Mouse (Mus musculus) embryonic fibroblast, embryonic 13.5 days (primary cell): Measurements from ENCODE around the gene C2cd4d.

Experiments used
- CTCF ChIP-seq: IDR thresholded peaks from 2 replicates; pipeline ENCODE4 v1.5.1; 2011; ENCODE audit warnings: mild to moderate bottlenecking, control low read depth, low read length, moderate library complexity, borderline replicate concordance; ENCODE audit not compliant: insufficient read depth
- POLR2A ChIP-seq: IDR thresholded peaks from 2 replicates; pipeline ENCODE4 v1.6.1; 2011; ENCODE audit warnings: low read depth, mild to moderate bottlenecking, control low read depth, low read length, moderate library complexity

DNA sequence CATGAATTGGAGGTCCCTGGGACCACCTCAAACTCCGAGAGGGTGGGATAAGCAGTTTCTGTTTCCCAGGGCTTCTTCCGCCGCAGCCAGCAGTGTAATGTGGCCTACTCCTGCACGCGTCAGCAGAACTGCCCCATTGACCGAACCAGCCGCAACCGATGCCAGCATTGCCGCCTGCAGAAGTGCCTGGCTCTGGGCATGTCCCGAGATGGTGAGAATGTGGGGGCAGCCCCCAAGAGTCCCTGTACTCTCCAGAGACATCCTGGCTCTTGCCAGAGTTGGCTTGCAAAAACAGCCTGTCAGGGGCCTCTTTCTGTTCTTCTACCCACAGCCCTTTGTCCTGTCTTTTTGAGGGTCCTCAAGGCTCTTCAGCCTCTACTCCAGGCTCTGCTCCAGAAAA is 25.2 kb downstream of the C2cd4d start:
- TF ChIP-seq CTCF (no peak), POLR2A (no peak)
